Mouse (Mus musculus) MEL (cell line): ENCODE data around the gene Ptms. TPM values are rescaled to one million over a fixed set of nuclear protein-coding genes. Genes with fewer than 3 reads are reported as not detected.
"Not testable (repeated sequence)": the region's sequence is repeated elsewhere in the genome, so short reads cannot be mapped to it uniquely, and the experiment has no call there.

ENCODE experiments used
- DNase-seq: peaks from one replicate; pipeline ENCODE4 v3.0.0; 2011; ENCODE audit warnings: low read depth, low spot score
- H3K27ac ChIP-seq: 2 replicates; pipeline ENCODE4 v1.5.1; 2012; ENCODE audit warnings: low read depth, mild to moderate bottlenecking, control low read depth, low read length, moderate library complexity; ENCODE audit not compliant: control insufficient read depth
- H3K27me3 ChIP-seq, 2 experiments: fragments of 150-350 bp in 1 of 2; sonication (generic) in 1 of 2; 2 replicates each; pipeline ENCODE4 v1.6.1; 2012; ENCODE audit warnings: low read length in 2 of 2, mild to moderate bottlenecking in 2 of 2, improper control_type of control experiment in 1 of 2, moderate library complexity in 1 of 2; ENCODE audit not compliant: insufficient read depth in 2 of 2, control insufficient read depth in 1 of 2
- H3K36me3 ChIP-seq, 2 experiments: 2 replicates each; pipeline ENCODE4 v1.6.1; 2012 to 2014; ENCODE audit warnings: low read length in 2 of 2, improper control_type of control experiment in 1 of 2, inconsistent platforms in 1 of 2, mild to moderate bottlenecking in 1 of 2; ENCODE audit not compliant: insufficient read depth in 2 of 2, control insufficient read depth in 1 of 2
- H3K4me1 ChIP-seq, 2 experiments: fragments of 150-350 bp in 1 of 2; sonication (generic) in 1 of 2; 2 replicates each; pipeline ENCODE4 v1.6.1; 2012; ENCODE audit warnings: low read length in 2 of 2, improper control_type of control experiment in 1 of 2, mild to moderate bottlenecking in 1 of 2; ENCODE audit not compliant: insufficient read depth in 2 of 2, control insufficient read depth in 1 of 2
- H3K4me3 ChIP-seq, 2 experiments: fragments of 150-350 bp in 1 of 2; sonication (generic) in 1 of 2; 2 replicates each; pipeline ENCODE4 v1.5.1; 2012; ENCODE audit warnings: low read depth in 2 of 2, low read length in 2 of 2, mild to moderate bottlenecking in 2 of 2, moderate library complexity in 2 of 2, control low read depth in 1 of 2, improper control_type of control experiment in 1 of 2; ENCODE audit not compliant: control insufficient read depth in 1 of 2, insufficient read depth in 1 of 2
- H3K79me2 ChIP-seq: 2 replicates; pipeline ENCODE4 v1.6.1; 2012; ENCODE audit warnings: mild to moderate bottlenecking, low read length, moderate library complexity; ENCODE audit not compliant: control insufficient read depth, poor library complexity, insufficient read depth
- H3K9ac ChIP-seq: 2 replicates; pipeline ENCODE4 v1.6.1; 2012; ENCODE audit warnings: low read depth, mild to moderate bottlenecking, control low read depth, low read length, moderate library complexity; ENCODE audit not compliant: control insufficient read depth, poor library complexity, severe bottlenecking
- H3K9me3 ChIP-seq: fragments of 150-350 bp; sonication (generic); replicated peaks from 2 replicates; pipeline ENCODE4 v1.6.1; 2012; ENCODE audit warnings: mild to moderate bottlenecking, low read length, improper control_type of control experiment, moderate library complexity; ENCODE audit not compliant: insufficient read depth
- CHD1 ChIP-seq: IDR thresholded peaks from 2 replicates; pipeline ENCODE4 v1.6.1; 2012; ENCODE audit warnings: low read depth, mild to moderate bottlenecking, inconsistent platforms, low read length, improper control_type of control experiment
- CHD2 ChIP-seq: IDR thresholded peaks from 2 replicates; pipeline ENCODE4 v1.6.1; 2011; ENCODE audit warnings: low read length, improper control_type of control experiment
- CTCF ChIP-seq, 3 experiments: IDR thresholded peaks in 2 of 3; conservative IDR thresholded peaks in 1 of 3; 2 replicates each; pipeline ENCODE4 v1.5.1; 2011 to 2012; ENCODE audit warnings: low read length in 3 of 3, low read depth in 2 of 3, mild to moderate bottlenecking in 2 of 3, improper control_type of control experiment in 1 of 3, inconsistent platforms in 1 of 3, mixed read lengths in 1 of 3, moderate library complexity in 1 of 3; ENCODE audit not compliant: control insufficient read depth in 1 of 3, insufficient read depth in 1 of 3, poor library complexity in 1 of 3, severe bottlenecking in 1 of 3
- EP300 ChIP-seq, 2 experiments: IDR thresholded peaks; 2 replicates each; pipeline ENCODE4 v1.6.1; 2011; ENCODE audit warnings: improper control_type of control experiment in 2 of 2, low read length in 2 of 2, low read depth in 1 of 2, mild to moderate bottlenecking in 1 of 2
- ETS1 ChIP-seq: IDR thresholded peaks from 2 replicates; pipeline ENCODE4 v1.6.1; 2012; ENCODE audit warnings: low read depth, mild to moderate bottlenecking, inconsistent platforms, low read length, improper control_type of control experiment, moderate library complexity
- GABPA ChIP-seq: IDR thresholded peaks from 2 replicates; pipeline ENCODE4 v1.6.1; 2012; ENCODE audit warnings: low read depth, mild to moderate bottlenecking, inconsistent platforms, low read length, improper control_type of control experiment, moderate library complexity
- GATA1 ChIP-seq: IDR thresholded peaks from 2 replicates; pipeline ENCODE4 v1.6.1; 2011; ENCODE audit warnings: low read depth, low read length, improper control_type of control experiment
- HCFC1 ChIP-seq: IDR thresholded peaks from 2 replicates; pipeline ENCODE4 v1.6.1; 2012; ENCODE audit warnings: low read depth, mild to moderate bottlenecking, inconsistent platforms, low read length, improper control_type of control experiment, moderate library complexity
- JUND ChIP-seq: IDR thresholded peaks from 2 replicates; pipeline ENCODE4 v1.6.1; 2011; ENCODE audit warnings: low read depth, mild to moderate bottlenecking, improper control_type of control experiment, low read length
- MAFK ChIP-seq: IDR thresholded peaks from 2 replicates; pipeline ENCODE4 v1.6.1; 2011; ENCODE audit warnings: low read depth, mild to moderate bottlenecking, low read length, improper control_type of control experiment, borderline replicate concordance
- MAX ChIP-seq: IDR thresholded peaks from 2 replicates; pipeline ENCODE4 v1.6.1; 2011; ENCODE audit warnings: low read length, improper control_type of control experiment
- MXI1 ChIP-seq: IDR thresholded peaks from 2 replicates; pipeline ENCODE4 v1.6.1; 2011; ENCODE audit warnings: mild to moderate bottlenecking, low read depth, low read length, improper control_type of control experiment
- MYB ChIP-seq: IDR thresholded peaks from 2 replicates; pipeline ENCODE4 v1.6.1; 2011; ENCODE audit warnings: mild to moderate bottlenecking, low read depth, low read length, improper control_type of control experiment
- MYC ChIP-seq: IDR thresholded peaks from 2 replicates; pipeline ENCODE4 v1.6.1; 2011; ENCODE audit warnings: low read depth, mild to moderate bottlenecking, low read length, improper control_type of control experiment, moderate library complexity
- NELFE ChIP-seq: IDR thresholded peaks from 2 replicates; pipeline ENCODE4 v1.6.1; 2011; ENCODE audit warnings: low read depth, low read length, improper control_type of control experiment
- POLR2A ChIP-seq, 2 experiments: IDR thresholded peaks; 2 replicates each; pipeline ENCODE4 v1.6.1; 2011 to 2012; ENCODE audit warnings: low read length in 2 of 2, mild to moderate bottlenecking in 2 of 2, control low read depth in 1 of 2, improper control_type of control experiment in 1 of 2, low read depth in 1 of 2, moderate library complexity in 1 of 2; ENCODE audit not compliant: control insufficient read depth in 1 of 2, insufficient read depth in 1 of 2, poor library complexity in 1 of 2
- POLR2AphosphoS5 ChIP-seq: IDR thresholded peaks from 2 replicates; pipeline ENCODE4 v1.6.1; 2012; ENCODE audit warnings: low read depth, borderline replicate concordance, mild to moderate bottlenecking, inconsistent platforms, low read length, moderate library complexity, mixed read lengths
- SIN3A ChIP-seq: IDR thresholded peaks from 2 replicates; pipeline ENCODE4 v1.6.1; 2012; ENCODE audit warnings: low read length, improper control_type of control experiment, inconsistent platforms
- TAL1 ChIP-seq: IDR thresholded peaks from 2 replicates; pipeline ENCODE4 v1.6.1; 2012; ENCODE audit warnings: mild to moderate bottlenecking, inconsistent platforms, low read length, moderate library complexity, mixed read lengths
- USF1 ChIP-seq: IDR thresholded peaks from 2 replicates; pipeline ENCODE4 v1.6.1; 2014; ENCODE audit warnings: low read depth, mild to moderate bottlenecking, inconsistent platforms, low read length, improper control_type of control experiment, moderate library complexity
- USF2 ChIP-seq, 2 experiments: IDR thresholded peaks; 2 replicates each; pipeline ENCODE4 v1.6.1; 2011 to 2012; ENCODE audit warnings: improper control_type of control experiment in 2 of 2, low read length in 2 of 2, borderline replicate concordance in 1 of 2, inconsistent platforms in 1 of 2, low read depth in 1 of 2, mild to moderate bottlenecking in 1 of 2; ENCODE audit not compliant: insufficient read depth in 1 of 2
- ZMIZ1 ChIP-seq: IDR thresholded peaks from 2 replicates; pipeline ENCODE4 v1.6.1; 2012; ENCODE audit warnings: low read depth, mild to moderate bottlenecking, inconsistent platforms, low read length, improper control_type of control experiment, moderate library complexity
- polyA plus RNA-seq, 2 experiments: library from polyadenylated mRNA; stranded (reverse) in 1 of 2; unstranded in 1 of 2; fragments of >175 nt in 1 of 2; fragments of >200 nt in 1 of 2; gene quantifications; 2 replicates each; pipeline versions ENCODE4 v1.2.1 to v1.2.4; 2012; ENCODE audit warnings: low replicate concordance in 2 of 2, low read depth in 1 of 2; ENCODE audit not compliant: insufficient read length in 2 of 2, insufficient read depth in 1 of 2, missing spikeins in 1 of 2
- total RNA-seq: library from RNA; depleted of rRNA; stranded (reverse); fragments of 300-350 nt; gene quantifications from 2 replicates; pipeline ENCODE4 v1.2.3, GENCODE M21; 2012

Gene Ptms
- total and polyA plus RNA-seq, 3 experiments, result 31.8 to 177 TPM; not detected in 1

GRCm38 (mm10) chr6:124894113-124894512, 25.8 kb downstream of the Ptms start:
- not testable (repeated sequence) for H3K4me1 ChIP-seq, H3K79me2 ChIP-seq, H3K36me3 ChIP-seq, H3K9ac ChIP-seq, H3K27ac ChIP-seq, DNase-seq, H3K27me3 ChIP-seq, H3K9me3 ChIP-seq, H3K4me3 ChIP-seq

- H3K27me3 ChIP-seq, result peaks cover 3 to 5% of the 10 kb centered on the region in 2 experiments
- no peak for DNase-seq
- H3K9me3 ChIP-seq, result no peaks in the 10 kb centered on the region
- H3K4me3 ChIP-seq, result no peak overlapping the region
- no peaks in the 10 kb centered on the region for H3K4me1 ChIP-seq
- H3K36me3 ChIP-seq, result no peaks in the 10 kb centered on the region
- no peak overlapping the region for H3K27ac ChIP-seq
- H3K9ac ChIP-seq, result no peak overlapping the region
- H3K79me2 ChIP-seq, result no peaks in the 10 kb centered on the region
- TF ChIP-seq MYC (no peak), NELFE (no peak), ETS1 (no peak), CTCF (IDR thresholded peaks at IDR 0.05 in 2 of 3, conservative IDR thresholded peaks at IDR 0.05 in 1 of 3; ENCODE audit: control insufficient read depth in 1 of 3, insufficient read depth in 1 of 3, low read depth in 2 of 3, low read length in 3 of 3, poor library complexity in 1 of 3, severe bottlenecking in 1 of 3) (no peak), SIN3A (no peak), MXI1 (no peak), JUND (no peak), MYB (no peak), USF2 (IDR thresholded peaks at IDR 0.05; ENCODE audit: borderline replicate concordance in 1 of 2, insufficient read depth in 1 of 2, low read depth in 1 of 2, low read length in 2 of 2) (no peak), TAL1 (no peak), CHD1 (no peak)
These were observed 28.9 kb downstream of the Ptms start for GRCm38 (mm10) chr6:124890997-124891396.

- peaks cover 5% of the 10 kb centered on the region in 2 experiments for H3K27me3 ChIP-seq
- no peaks in the 10 kb centered on the region for H3K4me1 ChIP-seq
- TF ChIP-seq ZMIZ1 (no peak), MAFK (no peak), POLR2A (IDR thresholded peaks at IDR 0.05; ENCODE audit: control insufficient read depth in 1 of 2, insufficient read depth in 1 of 2, low read depth in 1 of 2, low read length in 2 of 2, poor library complexity in 1 of 2) (no peak), GATA1 (no peak), CHD2 (no peak), EP300 (IDR thresholded peaks at IDR 0.05; ENCODE audit: low read depth in 1 of 2, low read length in 2 of 2) (no peak), NELFE (no peak), TAL1 (no peak), JUND (no peak), POLR2AphosphoS5 (no peak), GABPA (no peak), HCFC1 (no peak), CTCF (IDR thresholded peaks at IDR 0.05 in 2 of 3, conservative IDR thresholded peaks at IDR 0.05 in 1 of 3; ENCODE audit: control insufficient read depth in 1 of 3, insufficient read depth in 1 of 3, low read depth in 2 of 3, low read length in 3 of 3, poor library complexity in 1 of 3, severe bottlenecking in 1 of 3) (no peak), USF2 (IDR thresholded peaks at IDR 0.05; ENCODE audit: borderline replicate concordance in 1 of 2, insufficient read depth in 1 of 2, low read depth in 1 of 2, low read length in 2 of 2) (no peak), MAX (no peak), USF1 (no peak)
- H3K9me3 ChIP-seq, result no peaks in the 10 kb centered on the region
- H3K79me2 ChIP-seq, result no peaks in the 10 kb centered on the region
- no peak overlapping the region for H3K9ac ChIP-seq
- no peak overlapping the region for H3K4me3 ChIP-seq
- no peaks in the 10 kb centered on the region for H3K36me3 ChIP-seq
- no peak for DNase-seq
- H3K27ac ChIP-seq, result no peak overlapping the region
These were observed 31.3 kb downstream of the Ptms start for GRCm38 (mm10) chr6:124888555-124889125.
